Mouse (Mus musculus): ENCODE measurements around the gene Gp1ba. TPM values are rescaled to one million over a fixed set of nuclear protein-coding genes. Genes with fewer than 3 reads are reported as not detected.

Gene Gp1ba
- total and polyA plus RNA-seq, 3 experiments: 1.6 to 5.0 TPM; not detected in 1

DNA sequence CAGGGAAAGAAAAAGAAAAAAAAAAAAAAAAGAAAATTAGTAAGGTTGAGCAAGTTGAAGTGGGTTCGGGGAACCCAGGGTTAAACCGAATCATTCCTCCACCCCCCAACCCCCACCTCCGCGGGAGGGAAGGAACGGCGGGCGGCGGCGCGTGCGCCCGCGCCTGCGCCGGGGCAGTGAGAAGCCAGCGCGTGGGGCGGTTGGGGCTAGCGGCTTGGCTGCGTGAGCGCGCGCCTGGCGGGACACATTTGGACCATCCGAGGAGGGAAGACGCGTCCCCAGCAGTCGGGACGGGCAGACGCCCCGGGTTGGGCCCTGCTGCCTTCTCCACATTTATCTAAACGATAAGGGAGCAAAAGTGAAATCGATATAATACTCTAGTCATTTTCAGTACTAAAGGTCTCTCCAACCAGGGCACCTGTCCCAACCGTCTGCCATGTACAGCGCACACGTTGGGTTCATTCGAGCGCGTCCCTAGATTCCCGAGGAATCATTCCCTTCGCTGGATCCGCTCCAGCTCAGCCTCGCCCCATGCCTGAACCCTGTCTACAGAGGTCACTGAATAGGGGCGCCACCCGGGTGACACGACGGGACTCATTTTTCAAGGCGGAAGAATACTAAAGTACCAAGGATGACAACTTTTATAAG, 16.1 kb downstream of the Gp1ba start:
- Histone ChIP-seq H3K79me2 (ENCODE audit: control insufficient read depth, insufficient read depth, low read length, poor library complexity) (peaks cover 54% of the 10 kb centered on the region), H3K4me3 (ENCODE audit: control insufficient read depth in 1 of 2, insufficient read depth in 1 of 2, low read depth in 2 of 2, low read length in 2 of 2) (peak overlapping the region; percentile 74 to 80), H3K27ac (ENCODE audit: control insufficient read depth, low read depth, low read length) (peak overlapping the region; percentile 99), H3K36me3 (ENCODE audit: control insufficient read depth in 1 of 2, insufficient read depth in 2 of 2, low read length in 2 of 2) (peaks cover 8 to 37% of the 10 kb centered on the region in 2 experiments), H3K27me3 (ENCODE audit: control insufficient read depth in 1 of 2, insufficient read depth in 2 of 2, low read length in 2 of 2) (no peaks in the 10 kb centered on the region), H3K9me3 (replicated peaks; ENCODE audit: insufficient read depth, low read length) (no peaks in the 10 kb centered on the region), H3K4me1 (ENCODE audit: control insufficient read depth in 1 of 2, insufficient read depth in 2 of 2, low read length in 2 of 2) (peaks cover 7 to 41% of the 10 kb centered on the region in 2 experiments), H3K9ac (ENCODE audit: control insufficient read depth, low read depth, low read length, poor library complexity, severe bottlenecking) (peak overlapping the region; percentile 88)
- peak; percentile 94 for DNase-seq (ENCODE audit: low read depth, low spot score)
- TF ChIP-seq CHD2 (IDR thresholded peaks at IDR 0.05; ENCODE audit: low read length) (no peak), ZMIZ1 (IDR thresholded peaks at IDR 0.05; ENCODE audit: low read depth, low read length) (peak; percentile 78; the same call in 1 of the 2 replicates), ZNF384 (IDR thresholded peaks at IDR 0.05; ENCODE audit: low read depth, low read length) (no peak), MYC (IDR thresholded peaks at IDR 0.05; ENCODE audit: low read depth, low read length) (peak; percentile 91; the same call in 1 of the 2 replicates), ZC3H11A (IDR thresholded peaks at IDR 0.05; ENCODE audit: low read depth, low read length) (no peak), ZKSCAN1 (IDR thresholded peaks at IDR 0.05; ENCODE audit: low read depth, low read length) (no peak), MAFK (IDR thresholded peaks at IDR 0.05; ENCODE audit: borderline replicate concordance, low read depth, low read length) (no peak; the same call in 1 of the 2 replicates), POLR2AphosphoS2 (IDR thresholded peaks at IDR 0.05; ENCODE audit: low read length) (peak; percentile 66; the same call in 1 of the 2 replicates), NELFE (IDR thresholded peaks at IDR 0.05; ENCODE audit: low read depth, low read length) (peak; percentile 75), RAD21 (IDR thresholded peaks at IDR 0.05; ENCODE audit: low read depth, low read length) (no peak), HCFC1 (IDR thresholded peaks at IDR 0.05; ENCODE audit: low read depth, low read length) (peak; percentile 60), CTCF (IDR thresholded peaks at IDR 0.05 in 2 of 3, conservative IDR thresholded peaks at IDR 0.05 in 1 of 3; ENCODE audit: control insufficient read depth in 1 of 3, insufficient read depth in 1 of 3, low read depth in 2 of 3, low read length in 3 of 3, poor library complexity in 1 of 3, severe bottlenecking in 1 of 3) (no peak), MAZ (IDR thresholded peaks at IDR 0.05; ENCODE audit: low read depth, low read length) (peak; percentile 95), POLR2A (IDR thresholded peaks at IDR 0.05; ENCODE audit: control insufficient read depth in 1 of 2, insufficient read depth in 1 of 2, low read depth in 1 of 2, low read length in 2 of 2, poor library complexity in 1 of 2) (peak; percentile 58 to 70), ELF1 (IDR thresholded peaks at IDR 0.05; ENCODE audit: low read depth, low read length) (peak; percentile 38; the same call in 1 of the 2 replicates), TBP (IDR thresholded peaks at IDR 0.05; ENCODE audit: low read depth, low read length) (peak; percentile 42; the same call in 1 of the 2 replicates), TCF12 (IDR thresholded peaks at IDR 0.05; ENCODE audit: low read depth, low read length) (peak; percentile 48), SIN3A (IDR thresholded peaks at IDR 0.05; ENCODE audit: low read length) (no peak; the same call in 1 of the 2 replicates), MYB (IDR thresholded peaks at IDR 0.05; ENCODE audit: low read depth, low read length) (peak; percentile 32; the same call in 1 of the 2 replicates), RCOR1 (IDR thresholded peaks at IDR 0.05; ENCODE audit: low read depth, low read length) (no peak), MXI1 (IDR thresholded peaks at IDR 0.05; ENCODE audit: low read depth, low read length) (no peak; the same call in 1 of the 2 replicates), USF2 (IDR thresholded peaks at IDR 0.05; ENCODE audit: borderline replicate concordance in 1 of 2, insufficient read depth in 1 of 2, low read depth in 1 of 2, low read length in 2 of 2) (no peak), E2F4 (IDR thresholded peaks at IDR 0.05; ENCODE audit: borderline replicate concordance, low read depth, low read length) (peak; percentile 78), ETS1 (IDR thresholded peaks at IDR 0.05; ENCODE audit: low read depth, low read length) (0 out of 2 replicates have a peak, but pooled peaks have one; percentile 17), UBTF (IDR thresholded peaks at IDR 0.05; ENCODE audit: borderline replicate concordance, insufficient read depth, low read depth, low read length) (no peak), EP300 (IDR thresholded peaks at IDR 0.05; ENCODE audit: low read depth in 1 of 2, low read length in 2 of 2) (peak; percentile 13 to 28; a peak in 3 of 4 replicates), CHD1 (IDR thresholded peaks at IDR 0.05; ENCODE audit: low read depth, low read length) (peak; percentile 56; the same call in 1 of the 2 replicates), BHLHE40 (IDR thresholded peaks at IDR 0.05; ENCODE audit: borderline replicate concordance, low read depth, low read length) (peak; percentile 69), USF1 (IDR thresholded peaks at IDR 0.05; ENCODE audit: low read depth, low read length) (peak; percentile 45; the same call in 1 of the 2 replicates), GABPA (IDR thresholded peaks at IDR 0.05; ENCODE audit: low read depth, low read length) (no peak), KAT2A (conservative IDR thresholded peaks at IDR 0.05; ENCODE audit: low read depth, low read length) (peak; percentile 62), TAL1 (IDR thresholded peaks at IDR 0.05; ENCODE audit: low read length) (no peak), SMC3 (IDR thresholded peaks at IDR 0.05; ENCODE audit: low read depth, low read length) (peak; percentile 1; the same call in 1 of the 2 replicates), POLR2AphosphoS5 (IDR thresholded peaks at IDR 0.05; ENCODE audit: borderline replicate concordance, low read depth, low read length) (no peak), MEF2A (IDR thresholded peaks at IDR 0.05; ENCODE audit: extremely low read depth, insufficient replicate concordance, low read depth, low read length, poor library complexity, severe bottlenecking) (no peak), GATA1 (IDR thresholded peaks at IDR 0.05; ENCODE audit: low read depth, low read length) (no peak; the same call in 1 of the 2 replicates)
